Mouse (Mus musculus) MEL (cell line): ENCODE data around the gene Dpp4. TPM values are rescaled to one million over a fixed set of nuclear protein-coding genes. Genes with fewer than 3 reads are reported as not detected.

ENCODE experiments used
- DNase-seq: peaks from one replicate; pipeline ENCODE4 v3.0.0; 2011; ENCODE audit warnings: low read depth, low spot score
- H3K27ac ChIP-seq: 2 replicates; pipeline ENCODE4 v1.5.1; 2012; ENCODE audit warnings: low read depth, mild to moderate bottlenecking, control low read depth, low read length, moderate library complexity; ENCODE audit not compliant: control insufficient read depth
- H3K27me3 ChIP-seq, 2 experiments: fragments of 150-350 bp in 1 of 2; sonication (generic) in 1 of 2; 2 replicates each; pipeline ENCODE4 v1.6.1; 2012; ENCODE audit warnings: low read length in 2 of 2, mild to moderate bottlenecking in 2 of 2, improper control_type of control experiment in 1 of 2, moderate library complexity in 1 of 2; ENCODE audit not compliant: insufficient read depth in 2 of 2, control insufficient read depth in 1 of 2
- H3K36me3 ChIP-seq, 2 experiments: 2 replicates each; pipeline ENCODE4 v1.6.1; 2012 to 2014; ENCODE audit warnings: low read length in 2 of 2, improper control_type of control experiment in 1 of 2, inconsistent platforms in 1 of 2, mild to moderate bottlenecking in 1 of 2; ENCODE audit not compliant: insufficient read depth in 2 of 2, control insufficient read depth in 1 of 2
- H3K4me1 ChIP-seq, 2 experiments: fragments of 150-350 bp in 1 of 2; sonication (generic) in 1 of 2; 2 replicates each; pipeline ENCODE4 v1.6.1; 2012; ENCODE audit warnings: low read length in 2 of 2, improper control_type of control experiment in 1 of 2, mild to moderate bottlenecking in 1 of 2; ENCODE audit not compliant: insufficient read depth in 2 of 2, control insufficient read depth in 1 of 2
- H3K4me3 ChIP-seq, 2 experiments: fragments of 150-350 bp in 1 of 2; sonication (generic) in 1 of 2; 2 replicates each; pipeline ENCODE4 v1.5.1; 2012; ENCODE audit warnings: low read depth in 2 of 2, low read length in 2 of 2, mild to moderate bottlenecking in 2 of 2, moderate library complexity in 2 of 2, control low read depth in 1 of 2, improper control_type of control experiment in 1 of 2; ENCODE audit not compliant: control insufficient read depth in 1 of 2, insufficient read depth in 1 of 2
- H3K79me2 ChIP-seq: 2 replicates; pipeline ENCODE4 v1.6.1; 2012; ENCODE audit warnings: mild to moderate bottlenecking, low read length, moderate library complexity; ENCODE audit not compliant: control insufficient read depth, poor library complexity, insufficient read depth
- H3K9ac ChIP-seq: 2 replicates; pipeline ENCODE4 v1.6.1; 2012; ENCODE audit warnings: low read depth, mild to moderate bottlenecking, control low read depth, low read length, moderate library complexity; ENCODE audit not compliant: control insufficient read depth, poor library complexity, severe bottlenecking
- H3K9me3 ChIP-seq: fragments of 150-350 bp; sonication (generic); replicated peaks from 2 replicates; pipeline ENCODE4 v1.6.1; 2012; ENCODE audit warnings: mild to moderate bottlenecking, low read length, improper control_type of control experiment, moderate library complexity; ENCODE audit not compliant: insufficient read depth
- CHD2 ChIP-seq: IDR thresholded peaks from 2 replicates; pipeline ENCODE4 v1.6.1; 2011; ENCODE audit warnings: low read length, improper control_type of control experiment
- ELF1 ChIP-seq: IDR thresholded peaks from 2 replicates; pipeline ENCODE4 v1.6.1; 2014; ENCODE audit warnings: low read depth, mild to moderate bottlenecking, inconsistent platforms, low read length, improper control_type of control experiment, moderate library complexity
- EP300 ChIP-seq, 2 experiments: IDR thresholded peaks; 2 replicates each; pipeline ENCODE4 v1.6.1; 2011; ENCODE audit warnings: improper control_type of control experiment in 2 of 2, low read length in 2 of 2, low read depth in 1 of 2, mild to moderate bottlenecking in 1 of 2
- ETS1 ChIP-seq: IDR thresholded peaks from 2 replicates; pipeline ENCODE4 v1.6.1; 2012; ENCODE audit warnings: low read depth, mild to moderate bottlenecking, inconsistent platforms, low read length, improper control_type of control experiment, moderate library complexity
- GABPA ChIP-seq: IDR thresholded peaks from 2 replicates; pipeline ENCODE4 v1.6.1; 2012; ENCODE audit warnings: low read depth, mild to moderate bottlenecking, inconsistent platforms, low read length, improper control_type of control experiment, moderate library complexity
- GATA1 ChIP-seq: IDR thresholded peaks from 2 replicates; pipeline ENCODE4 v1.6.1; 2011; ENCODE audit warnings: low read depth, low read length, improper control_type of control experiment
- HCFC1 ChIP-seq: IDR thresholded peaks from 2 replicates; pipeline ENCODE4 v1.6.1; 2012; ENCODE audit warnings: low read depth, mild to moderate bottlenecking, inconsistent platforms, low read length, improper control_type of control experiment, moderate library complexity
- KAT2A ChIP-seq: conservative IDR thresholded peaks from 2 replicates; pipeline ENCODE4 v1.6.1; 2012; ENCODE audit warnings: low read depth, low read length, improper control_type of control experiment, inconsistent platforms
- MAX ChIP-seq: IDR thresholded peaks from 2 replicates; pipeline ENCODE4 v1.6.1; 2011; ENCODE audit warnings: low read length, improper control_type of control experiment
- MAZ ChIP-seq: IDR thresholded peaks from 2 replicates; pipeline ENCODE4 v1.6.1; 2012; ENCODE audit warnings: low read depth, mild to moderate bottlenecking, inconsistent platforms, low read length, improper control_type of control experiment
- MEF2A ChIP-seq: IDR thresholded peaks from 2 replicates; pipeline ENCODE4 v1.6.1; 2014; ENCODE audit warnings: low read depth, mild to moderate bottlenecking, inconsistent platforms, low read length, improper control_type of control experiment; ENCODE audit not compliant: poor library complexity, insufficient replicate concordance, severe bottlenecking; ENCODE audit errors: extremely low read depth
- MXI1 ChIP-seq: IDR thresholded peaks from 2 replicates; pipeline ENCODE4 v1.6.1; 2011; ENCODE audit warnings: mild to moderate bottlenecking, low read depth, low read length, improper control_type of control experiment
- MYB ChIP-seq: IDR thresholded peaks from 2 replicates; pipeline ENCODE4 v1.6.1; 2011; ENCODE audit warnings: mild to moderate bottlenecking, low read depth, low read length, improper control_type of control experiment
- NRF1 ChIP-seq: IDR thresholded peaks from 2 replicates; pipeline ENCODE4 v1.6.1; 2014; ENCODE audit warnings: low read depth, mild to moderate bottlenecking, inconsistent platforms, low read length, improper control_type of control experiment, moderate library complexity; ENCODE audit not compliant: poor library complexity, insufficient read depth, severe bottlenecking
- POLR2AphosphoS2 ChIP-seq: IDR thresholded peaks from 2 replicates; pipeline ENCODE4 v1.6.1; 2011; ENCODE audit warnings: low read length, improper control_type of control experiment
- POLR2AphosphoS5 ChIP-seq: IDR thresholded peaks from 2 replicates; pipeline ENCODE4 v1.6.1; 2012; ENCODE audit warnings: low read depth, borderline replicate concordance, mild to moderate bottlenecking, inconsistent platforms, low read length, moderate library complexity, mixed read lengths
- SIN3A ChIP-seq: IDR thresholded peaks from 2 replicates; pipeline ENCODE4 v1.6.1; 2012; ENCODE audit warnings: low read length, improper control_type of control experiment, inconsistent platforms
- TCF12 ChIP-seq: IDR thresholded peaks from 2 replicates; pipeline ENCODE4 v1.6.1; 2014; ENCODE audit warnings: low read depth, mild to moderate bottlenecking, inconsistent platforms, low read length, improper control_type of control experiment, moderate library complexity
- USF1 ChIP-seq: IDR thresholded peaks from 2 replicates; pipeline ENCODE4 v1.6.1; 2014; ENCODE audit warnings: low read depth, mild to moderate bottlenecking, inconsistent platforms, low read length, improper control_type of control experiment, moderate library complexity
- USF2 ChIP-seq, 2 experiments: IDR thresholded peaks; 2 replicates each; pipeline ENCODE4 v1.6.1; 2011 to 2012; ENCODE audit warnings: improper control_type of control experiment in 2 of 2, low read length in 2 of 2, borderline replicate concordance in 1 of 2, inconsistent platforms in 1 of 2, low read depth in 1 of 2, mild to moderate bottlenecking in 1 of 2; ENCODE audit not compliant: insufficient read depth in 1 of 2
- polyA plus RNA-seq, 2 experiments: library from polyadenylated mRNA; stranded (reverse) in 1 of 2; unstranded in 1 of 2; fragments of >175 nt in 1 of 2; fragments of >200 nt in 1 of 2; gene quantifications; 2 replicates each; pipeline versions ENCODE4 v1.2.1 to v1.2.4; 2012; ENCODE audit warnings: low replicate concordance in 2 of 2, low read depth in 1 of 2; ENCODE audit not compliant: insufficient read length in 2 of 2, insufficient read depth in 1 of 2, missing spikeins in 1 of 2
- total RNA-seq: library from RNA; depleted of rRNA; stranded (reverse); fragments of 300-350 nt; gene quantifications from 2 replicates; pipeline ENCODE4 v1.2.3, GENCODE M21; 2012

The Dpp4 gene
- total and polyA plus RNA-seq, 3 experiments = 40.4 to 99.1 (median 64.1) TPM

DNA sequence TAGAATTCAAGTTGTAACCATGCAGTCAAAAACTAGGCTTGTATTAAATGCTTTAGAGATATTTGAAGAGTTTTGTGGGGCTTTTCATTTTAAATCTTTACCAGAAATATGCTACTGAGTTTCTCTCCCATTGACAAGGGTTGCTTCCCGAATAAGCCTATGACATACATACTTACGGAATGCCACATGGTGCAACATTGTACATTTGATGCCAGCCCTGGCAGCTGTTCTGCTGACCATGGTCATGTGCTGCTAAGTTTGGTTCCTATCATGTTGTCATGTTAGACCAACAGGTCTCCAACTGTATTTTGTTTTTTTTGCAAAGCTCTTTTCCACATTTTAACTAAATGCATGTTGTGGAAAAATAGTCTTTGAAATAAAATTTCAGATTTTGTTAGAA lies 86.6 kb downstream of the Dpp4 start:
- no peak overlapping the region for H3K27ac ChIP-seq
- no peaks in the 10 kb centered on the region; a peak in 1 of 4 replicates for H3K36me3 ChIP-seq
- no peaks in the 10 kb centered on the region for H3K9me3 ChIP-seq
- H3K79me2 ChIP-seq = no peaks in the 10 kb centered on the region
- no peaks in the 10 kb centered on the region for H3K4me1 ChIP-seq
- H3K9ac ChIP-seq = no peak overlapping the region
- DNase-seq = no peak
- no peaks in the 10 kb centered on the region for H3K27me3 ChIP-seq
- TF ChIP-seq EP300 (IDR thresholded peaks at IDR 0.05; ENCODE audit: low read depth in 1 of 2, low read length in 2 of 2) = no peak
- no peak for TF ChIP-seq MXI1
- no peak for TF ChIP-seq TCF12
- TF ChIP-seq MEF2A = no peak
- TF ChIP-seq GABPA = no peak
- no peak for TF ChIP-seq ELF1
- no peak for TF ChIP-seq SIN3A
- no peak for TF ChIP-seq POLR2AphosphoS5
- no peak for TF ChIP-seq HCFC1
- no peak for TF ChIP-seq MAX
- TF ChIP-seq MAZ = no peak
- TF ChIP-seq POLR2AphosphoS2 = no peak
- no peak for TF ChIP-seq USF1
- TF ChIP-seq CHD2 = no peak
- H3K4me3 ChIP-seq = no peak overlapping the region

DNA sequence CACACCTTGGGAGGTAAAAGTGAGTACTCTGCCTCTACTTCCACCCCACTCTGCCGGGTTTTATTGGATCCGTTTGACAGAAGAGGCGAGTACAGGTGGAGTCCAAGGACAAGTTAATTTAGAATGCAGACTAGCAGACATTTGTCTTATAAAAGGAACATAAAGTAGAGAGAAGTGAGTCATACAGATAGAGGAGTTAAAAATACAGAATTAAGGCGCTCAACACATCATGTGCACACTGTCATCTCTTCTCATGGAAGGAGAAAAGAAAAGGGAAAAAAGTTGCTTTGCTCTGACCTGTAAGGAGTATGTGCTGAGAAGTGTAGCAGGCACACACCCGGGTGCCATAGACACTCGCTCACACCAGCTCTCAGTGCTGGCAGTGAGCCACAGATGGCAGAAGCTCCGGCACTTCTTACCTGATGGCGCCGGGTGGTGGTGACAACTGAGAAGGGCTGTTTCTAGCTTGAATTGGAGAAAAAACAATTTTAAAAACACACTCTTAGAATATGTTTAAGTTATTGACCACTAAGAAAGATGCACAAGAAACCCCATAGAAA lies 88.9 kb downstream of the Dpp4 start:
- Histone ChIP-seq H3K4me1 (peaks cover 3 to 5% of the 10 kb centered on the region in 2 experiments; a peak in 2 of 4 replicates), H3K9ac (no peak overlapping the region), H3K27me3 (no peaks in the 10 kb centered on the region), H3K79me2 (no peaks in the 10 kb centered on the region), H3K36me3 (peaks cover 0 to 5% of the 10 kb centered on the region in 2 experiments; a peak in 2 of 4 replicates), H3K4me3 (no peak overlapping the region), H3K9me3 (no peaks in the 10 kb centered on the region), H3K27ac (no peak overlapping the region)
- no peak for DNase-seq
- no peak for TF ChIP-seq NRF1
- TF ChIP-seq MYB = no peak
- TF ChIP-seq KAT2A = no peak
- no peak for TF ChIP-seq GATA1
- TF ChIP-seq ETS1 = no peak
- no peak for TF ChIP-seq USF2 (IDR thresholded peaks at IDR 0.05; ENCODE audit: borderline replicate concordance in 1 of 2, insufficient read depth in 1 of 2, low read depth in 1 of 2, low read length in 2 of 2)
- TF ChIP-seq SIN3A = no peak
